Mouse (Mus musculus) cerebral cortex, adult 2 months (tissue): ENCODE measurements around the gene H2-Oa.

Experiments used
- WGBS: fragments of 180-500 bp; shearing (Covaris S2); methylation state at CpG from one replicate; pipeline ENCODE4 v1.1.7; 2018; 5-methylcytosine and 5-hydroxymethylcytosine counted together

H2-Oa gene

DNA sequence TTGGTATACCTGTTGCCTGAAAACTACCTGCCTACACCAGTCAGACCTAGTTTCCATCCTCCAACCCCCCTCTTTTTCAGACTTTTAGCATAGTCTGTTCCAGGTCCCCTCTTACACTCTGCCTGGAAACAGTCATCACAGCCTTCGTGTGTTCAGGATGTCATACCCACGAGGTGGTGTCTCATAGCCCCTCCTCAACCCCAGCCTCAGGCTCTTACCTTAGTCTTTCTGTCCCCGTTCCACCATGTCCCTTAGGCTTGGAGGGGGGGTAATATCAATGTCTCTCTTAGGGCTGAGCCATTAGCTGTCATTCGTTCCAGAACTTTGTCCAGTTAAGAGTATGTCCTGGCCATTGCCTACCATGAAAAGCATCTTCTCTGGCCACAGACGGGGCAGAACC is 9.0 kb downstream of the H2-Oa start:
- 28% methylated on average over 5 of the region's 5 CpGs for WGBS

DNA sequence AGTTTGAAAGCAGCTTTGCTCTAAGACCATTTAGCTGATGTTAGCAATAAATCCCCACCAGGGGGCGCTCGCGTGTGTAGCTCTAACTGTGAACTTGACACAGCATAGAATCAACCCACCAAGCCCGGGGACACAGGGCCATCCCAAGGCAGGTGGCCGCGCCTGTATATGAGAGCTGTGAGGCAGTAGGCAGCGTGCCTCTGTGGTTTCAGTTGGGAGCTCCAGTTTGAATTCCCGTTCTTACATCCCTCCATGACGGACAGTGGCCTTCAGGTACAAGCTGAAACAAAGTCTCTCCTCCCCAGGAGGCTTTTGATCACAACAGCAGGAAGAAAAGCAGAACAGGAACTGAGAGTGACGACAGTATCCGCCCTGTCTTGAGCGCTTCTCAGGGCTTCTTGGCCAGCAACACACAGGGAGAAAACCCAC is 9.5 kb downstream of the H2-Oa start:
- 8% methylated on average over 12 of the region's 12 CpGs for WGBS

DNA sequence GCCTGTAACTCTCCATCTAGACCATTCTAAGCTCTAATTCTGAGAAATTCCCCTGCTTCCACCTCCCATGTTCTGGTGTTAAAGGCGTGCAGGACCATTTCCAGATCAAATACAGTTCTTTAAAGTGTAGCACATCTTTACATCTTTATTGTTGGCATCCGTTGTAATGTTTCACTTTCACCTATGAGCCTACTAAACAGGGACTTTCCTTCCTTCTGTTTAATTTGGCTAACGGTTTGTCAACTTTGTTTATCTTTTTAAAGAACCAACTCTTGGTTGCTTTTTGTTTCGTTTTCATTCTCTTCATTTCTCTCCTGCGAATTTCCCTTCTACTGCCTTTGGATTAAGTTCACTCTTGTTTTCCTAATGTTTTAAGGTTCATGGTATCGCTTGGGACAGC is 10.7 kb downstream of the H2-Oa start:
- WGBS = 76% methylated on average over 6 of the region's 6 CpGs

DNA sequence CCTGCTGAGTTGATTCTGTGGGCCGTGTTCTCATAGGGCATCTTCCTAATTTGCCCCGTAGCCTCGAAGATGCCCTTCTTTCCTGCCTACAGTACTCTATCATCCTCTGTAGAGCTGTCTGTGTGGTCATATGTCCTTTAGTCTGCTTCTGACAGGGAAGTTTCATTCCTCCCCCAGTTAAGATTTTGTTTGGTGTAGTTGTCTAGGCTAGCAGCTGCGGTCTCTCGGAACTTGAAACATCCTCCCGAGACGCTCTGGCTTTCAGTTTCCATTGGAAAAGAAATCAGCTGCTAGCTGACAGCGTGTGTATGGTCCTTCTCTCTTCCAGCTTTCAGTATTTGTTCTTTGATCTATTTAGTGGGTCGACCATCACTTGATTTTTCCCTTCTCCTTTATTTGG is 12.7 kb downstream of the H2-Oa start:
- 82% methylated on average over 9 of the region's 9 CpGs for WGBS

GRCm38 (mm10) chr17:34106555-34106954 is 14.4 kb downstream of the H2-Oa start:
- 87% methylated on average over 7 of the region's 7 CpGs for WGBS

DNA sequence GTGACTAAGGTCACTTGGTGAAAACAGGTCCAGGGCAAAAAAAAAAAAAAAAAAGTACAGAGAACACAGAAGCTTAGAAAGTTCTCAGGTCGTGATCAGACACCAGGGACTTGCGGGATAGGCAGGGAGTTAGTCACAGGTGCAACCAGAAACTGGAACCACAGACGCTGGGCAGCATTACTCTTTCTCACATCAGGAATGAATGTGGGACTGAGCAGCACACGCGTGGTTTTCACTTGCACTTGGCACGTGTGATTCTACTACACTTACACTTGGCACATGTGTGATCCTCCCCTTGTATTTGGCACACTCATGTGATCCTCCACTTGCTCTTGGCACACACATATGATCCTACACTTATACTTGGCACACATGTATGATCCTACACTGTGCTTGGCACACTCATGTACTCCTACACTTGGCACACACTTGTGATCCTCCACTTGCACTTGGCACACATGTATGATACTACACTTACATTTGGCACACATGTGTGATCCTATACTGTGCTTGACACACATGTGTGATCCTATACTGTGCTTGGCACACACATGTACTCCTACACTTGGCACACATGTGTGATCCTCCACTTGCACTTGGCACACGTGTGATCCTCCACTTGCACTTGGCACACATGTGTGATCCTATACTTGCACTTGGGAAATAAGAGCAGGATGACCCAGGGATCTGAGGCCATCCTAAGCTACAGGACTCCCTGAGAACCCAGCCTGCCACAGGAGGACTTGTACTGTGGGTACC is 15.1 kb downstream of the H2-Oa start:
- WGBS = 68% methylated on average over 7 of the region's 7 CpGs

DNA sequence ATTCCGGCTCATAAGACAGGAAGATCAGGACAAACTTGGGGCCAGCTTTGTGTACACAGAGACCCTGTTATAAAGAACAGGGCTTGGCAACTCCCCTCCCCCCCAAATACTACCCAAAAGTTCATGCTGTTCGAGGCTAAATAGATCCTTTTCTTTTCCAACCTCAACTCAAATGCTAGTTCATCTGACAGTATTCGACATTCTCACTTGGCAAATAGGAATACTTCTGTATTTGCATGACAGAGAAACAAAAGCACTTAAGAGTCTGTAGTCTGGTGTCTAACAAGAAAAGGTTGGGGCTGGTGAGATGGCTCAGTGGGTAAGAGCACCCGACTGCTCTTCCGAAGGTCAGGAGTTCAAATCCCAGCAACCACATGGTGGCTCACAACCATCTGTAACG is 16.3 kb downstream of the H2-Oa start:
- 63% methylated on average over 6 of the region's 6 CpGs for WGBS

GRCm38 (mm10) chr17:34109038-34109805 is 17.1 kb downstream of the H2-Oa start:
- 72% methylated on average over 14 of the region's 14 CpGs for WGBS

DNA sequence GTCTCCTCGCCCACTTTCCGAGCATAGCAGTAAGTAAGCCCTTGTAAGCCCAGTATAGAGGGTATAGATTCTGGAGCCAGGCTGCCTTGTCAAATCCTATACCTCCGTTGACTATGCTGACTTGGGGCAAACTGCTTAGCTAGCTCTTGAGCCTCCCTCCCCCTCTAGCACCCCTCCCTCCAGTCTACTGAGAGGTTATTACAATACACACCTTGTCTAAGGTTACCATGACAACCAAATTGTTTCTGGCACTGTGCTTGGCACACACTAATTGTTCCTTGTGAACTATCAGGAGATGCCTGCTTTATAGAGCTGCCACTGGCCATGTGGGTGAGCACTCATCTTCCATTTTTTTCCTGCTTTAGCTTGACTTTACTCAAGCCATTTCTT is 17.7 kb downstream of the H2-Oa start:
- 57% methylated on average over 3 of the region's 3 CpGs for WGBS

- WGBS = 39% methylated on average over 8 of the region's 8 CpGs
Observed at GRCm38 (mm10) chr17:34110309-34110708, 18.2 kb downstream of the H2-Oa start.

GRCm38 (mm10) chr17:34114114-34114513 is 22.0 kb downstream of the H2-Oa start:
- WGBS = 84% methylated on average over 7 of the region's 7 CpGs

DNA sequence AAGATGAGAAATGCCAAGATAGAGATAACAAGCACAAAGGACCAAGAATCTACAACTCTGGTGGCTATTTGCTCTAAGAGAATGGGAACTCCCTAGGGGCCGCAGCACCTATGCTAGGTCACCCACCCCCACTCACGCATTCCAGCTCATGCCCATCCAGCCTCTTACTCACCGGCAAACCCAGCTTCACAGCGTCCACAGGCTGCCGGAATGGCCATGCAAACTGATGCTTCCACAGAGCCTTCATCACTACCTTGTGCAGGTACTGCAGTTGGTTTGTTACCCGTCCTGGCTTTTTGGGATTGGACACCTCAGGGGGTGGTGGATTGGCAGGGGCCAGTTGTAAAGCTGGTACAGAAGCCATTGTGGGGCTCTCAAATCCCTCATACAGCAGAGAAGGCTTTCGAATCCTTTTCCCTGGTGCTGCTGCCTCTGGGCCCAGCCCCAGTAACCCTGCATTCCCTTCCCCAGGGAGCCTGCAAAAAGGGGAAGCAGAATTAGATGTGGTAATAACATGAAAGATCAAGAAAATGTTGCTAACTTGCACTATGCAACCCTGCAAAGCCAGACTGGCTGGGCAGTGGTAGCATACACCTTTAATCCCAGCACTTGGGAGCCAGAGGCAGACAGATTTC is 24.7 kb downstream of the H2-Oa start:
- 5% methylated on average over 7 of the region's 7 CpGs for WGBS

- WGBS = 0% methylated on average over 5 of the region's 5 CpGs
Observed at GRCm38 (mm10) chr17:34117421-34118112, 25.4 kb downstream of the H2-Oa start.

DNA sequence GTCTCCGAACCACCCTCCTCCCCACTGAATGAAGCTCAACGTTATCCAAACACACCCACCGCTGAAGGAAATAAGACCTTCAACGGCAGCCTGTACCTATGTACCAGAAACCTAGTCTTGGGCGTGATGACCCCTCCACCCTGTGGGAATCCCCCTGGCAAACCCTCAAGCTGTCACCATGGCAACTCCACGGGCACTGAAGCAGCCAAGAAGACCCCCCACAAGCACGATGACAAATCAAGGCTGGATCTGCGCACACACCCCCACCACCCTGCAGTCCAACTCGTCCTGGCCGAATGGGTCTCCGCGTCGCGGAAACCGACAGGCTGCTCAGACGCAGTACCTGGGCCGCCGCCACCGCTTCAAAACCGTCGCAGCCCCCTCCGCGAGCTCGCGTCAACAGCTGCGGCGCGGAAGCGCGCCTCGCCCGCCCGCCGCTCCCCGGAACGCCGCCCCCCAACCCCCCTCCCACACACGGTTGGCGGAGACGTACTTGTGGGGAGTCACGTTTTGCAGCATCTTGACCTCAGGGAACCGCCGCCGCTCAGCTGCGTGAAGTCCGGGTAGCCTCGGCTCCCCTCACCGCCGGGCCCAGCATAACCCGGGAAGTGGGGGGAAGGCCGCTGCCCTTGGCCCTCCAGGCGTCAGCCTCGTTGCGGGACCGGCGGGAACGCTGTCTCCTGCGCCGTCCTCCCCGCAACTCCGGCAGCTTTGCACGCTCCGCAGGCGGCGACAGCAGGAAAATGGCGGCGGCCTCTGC is 26.2 kb downstream of the H2-Oa start:
- under 1% methylated on average over 67 of the region's 67 CpGs for WGBS

DNA sequence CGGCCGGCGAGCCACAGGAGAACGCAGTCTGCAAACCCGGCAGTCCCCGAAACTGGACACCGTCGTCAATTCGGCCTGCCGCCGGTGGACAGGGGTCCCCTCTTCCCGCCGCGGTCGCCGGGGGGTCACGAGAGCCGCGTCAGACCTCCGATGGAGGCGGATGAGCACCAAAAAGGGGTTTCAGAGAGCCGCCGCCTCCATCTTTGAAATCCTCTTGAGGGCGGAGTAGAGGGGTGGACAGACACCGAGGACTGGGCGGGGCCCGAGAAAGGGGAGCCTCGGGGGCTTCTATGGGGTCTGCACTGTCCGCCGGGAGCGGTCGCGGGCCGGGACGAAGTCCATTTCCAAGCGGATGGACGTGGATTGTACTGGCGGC is 26.7 kb downstream of the H2-Oa start:
- WGBS = under 1% methylated on average over 38 of the region's 38 CpGs

- WGBS = under 1% methylated on average over 96 of the region's 96 CpGs
Observed at GRCm38 (mm10) chr17:34119249-34120179, 27.4 kb downstream of the H2-Oa start, which contains the start of gene H2-DMa. H2-DMa (plus strand) TSS chr17:34119541.

GRCm38 (mm10) chr17:34120180-34120723 is 28.1 kb downstream of the H2-Oa start:
- under 1% methylated on average over 38 of the region's 42 CpGs for WGBS

GRCm38 (mm10) chr17:34120814-34121171 is 28.7 kb downstream of the H2-Oa start:
- WGBS = under 1% methylated on average over 31 of the region's 31 CpGs

DNA sequence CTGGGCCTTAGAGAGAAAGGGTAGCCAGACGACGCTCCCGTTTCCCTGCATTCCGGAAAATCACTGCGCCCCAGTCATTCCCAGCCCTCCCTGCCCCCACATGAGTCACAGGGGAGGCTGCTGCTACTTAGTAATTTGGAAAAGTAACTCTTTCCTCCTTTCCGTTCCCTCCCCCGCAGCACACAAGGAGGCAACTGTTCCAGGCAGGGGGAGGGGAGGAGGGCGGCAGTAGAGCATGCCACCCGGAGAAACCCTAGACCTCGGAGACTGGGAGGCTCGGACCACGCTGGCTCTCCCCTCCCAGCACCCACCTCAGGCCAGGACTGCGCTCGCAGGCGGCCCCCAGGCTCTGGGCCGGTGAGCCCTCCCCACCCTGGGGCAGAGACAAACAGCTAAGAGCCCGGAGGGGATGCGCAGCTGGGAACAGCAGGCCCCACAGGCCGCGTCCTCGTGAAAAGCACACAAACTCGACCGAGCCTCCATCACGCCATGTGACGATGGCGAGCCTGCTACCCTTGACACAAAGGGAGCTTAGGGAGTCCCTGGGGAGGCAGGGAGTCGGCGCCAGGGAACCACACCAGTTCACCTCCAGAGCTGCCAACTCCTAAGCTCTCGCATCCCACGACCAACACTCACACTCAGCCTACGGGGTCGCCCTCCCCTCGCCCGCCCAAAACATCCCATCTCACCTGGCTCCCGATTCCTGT is 29.2 kb downstream of the H2-Oa start:
- WGBS = under 1% methylated on average over 34 of the region's 35 CpGs

DNA sequence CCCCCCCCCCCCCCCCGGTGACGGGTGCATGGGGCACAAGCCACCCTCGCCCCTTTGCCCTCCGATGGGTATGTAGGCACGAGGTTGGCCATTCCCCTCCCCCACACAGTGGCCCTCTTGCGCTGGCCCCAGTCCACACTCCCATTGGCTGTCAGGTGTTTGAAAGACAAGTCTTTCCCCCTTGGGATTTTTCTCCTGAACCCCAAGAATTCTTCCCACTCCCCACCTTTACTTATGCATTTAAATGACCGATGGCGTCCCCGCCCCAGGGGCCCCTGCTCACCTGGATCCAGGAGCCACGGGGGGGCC is 29.7 kb downstream of the H2-Oa start:
- WGBS = 3% methylated on average over 8 of the region's 10 CpGs
